Mouse (Mus musculus) kidney, postnatal 0 days (tissue): ENCODE measurements around the gene Hist1h4k. TPM values are rescaled to one million over a fixed set of nuclear protein-coding genes. Genes with fewer than 3 reads are reported as not detected.
A peak's percentile ranks its signal among the peaks of the same experiment; 100 is the strongest.
"Not testable (repeated sequence)": the region's sequence is repeated elsewhere in the genome, so short reads cannot be mapped to it uniquely, and the experiment has no call there.

Experiments used
- ATAC-seq: fragments of 200-750 bp; cut with Nextera tagmentation; replicated peaks from 2 replicates; pipeline ENCODE4 v1.8.0; 2017; ENCODE audit warnings: low read depth, moderate number of reproducible peaks, moderate TSS enrichment, moderate library complexity; ENCODE audit not compliant: low FRiP score
- DNase-seq: peaks from one replicate; pipeline ENCODE4 v3.0.0-alpha.2; 2016; ENCODE audit warnings: low spot score
- H3K27ac ChIP-seq: fragments of 300-500 bp; sonication (generic); 2 replicates; pipeline ENCODE4 v1.5.1; 2014; ENCODE audit warnings: mild to moderate bottlenecking
- H3K27me3 ChIP-seq: fragments of 300-500 bp; sonication (generic); 2 replicates; pipeline ENCODE4 v1.6.1; 2014; ENCODE audit warnings: low read length, mixed read lengths; ENCODE audit not compliant: insufficient read depth
- H3K36me3 ChIP-seq: fragments of 300-500 bp; sonication (generic); 2 replicates; pipeline ENCODE4 v1.6.1; 2014; ENCODE audit warnings: low read length, mixed read lengths; ENCODE audit not compliant: insufficient read depth
- H3K4me1 ChIP-seq: fragments of 300-500 bp; sonication (generic); replicated peaks from 2 replicates; pipeline ENCODE4 v1.6.1; 2014; ENCODE audit warnings: antibody characterized with exemption, low read length, mixed read lengths; ENCODE audit not compliant: insufficient read depth
- H3K4me2 ChIP-seq: fragments of 300-500 bp; sonication (generic); 2 replicates; pipeline ENCODE4 v1.6.1; 2014; ENCODE audit warnings: mild to moderate bottlenecking, low read length, moderate library complexity, mixed read lengths
- H3K4me3 ChIP-seq: fragments of 300-500 bp; sonication (generic); replicated peaks from 2 replicates; pipeline ENCODE4 v1.5.1; 2014; ENCODE audit warnings: low read depth, low read length
- H3K9ac ChIP-seq: fragments of 300-500 bp; sonication (generic); 2 replicates; pipeline ENCODE4 v1.6.1; 2014; ENCODE audit warnings: low read depth, low read length
- H3K9me3 ChIP-seq: fragments of 300-500 bp; sonication (generic); replicated peaks from 2 replicates; pipeline ENCODE4 v1.6.1; 2016; ENCODE audit warnings: low read length, inconsistent platforms, mixed read lengths
- CTCF ChIP-seq: IDR thresholded peaks from 2 replicates; pipeline ENCODE4 v1.5.1; 2016; ENCODE audit warnings: antibody characterized with exemption, low read depth, mild to moderate bottlenecking, moderate library complexity
- WGBS: fragments of 180-500 bp; shearing (Covaris S2); extraction: QIAGEN DNeasy Blood & Tissue Kit; methylation state at CpG from one replicate; pipeline ENCODE4 v1.1.7; 2014; 5-methylcytosine and 5-hydroxymethylcytosine counted together
- polyA plus RNA-seq: library from polyadenylated mRNA; unstranded; fragments of >200 nt; fragmentation: Nextera tagmentation; extraction: Ambion mirVana; gene quantifications from 2 replicates; pipeline ENCODE4 v1.2.1, GENCODE M21; 2015

Hist1h4k gene
- polyA plus RNA-seq, 1 experiment from 2014 or later: 2.0 TPM

DNA sequence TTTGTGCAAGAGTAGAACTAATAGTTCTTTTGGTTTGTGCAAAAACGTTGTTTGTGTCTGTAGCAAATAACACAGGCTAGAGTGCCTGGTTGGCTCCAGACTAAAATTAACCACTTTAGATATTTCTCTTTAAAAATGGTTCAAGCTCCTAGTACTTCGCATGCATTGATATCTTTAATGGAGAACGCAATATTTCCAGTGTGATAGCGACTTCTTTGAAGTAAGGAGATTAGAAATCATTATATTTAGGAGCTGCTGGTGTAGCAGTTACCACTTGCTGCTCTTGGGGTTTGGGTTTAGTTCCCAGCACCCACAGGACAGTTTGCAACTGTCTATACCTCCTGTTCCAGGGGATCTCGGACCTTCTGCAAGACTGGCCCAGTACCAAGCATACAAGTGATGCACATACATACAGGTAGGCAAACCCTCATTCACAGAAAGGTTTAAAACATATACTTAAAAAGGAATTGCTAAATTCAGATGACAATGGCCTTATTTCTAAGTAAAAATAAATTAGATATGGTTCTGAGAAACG lies 30.8 kb upstream of the Hist1h4k start:
- H3K27me3 ChIP-seq: no peaks in the 10 kb centered on the region
- H3K9me3 ChIP-seq: no peaks in the 10 kb centered on the region
- H3K27ac ChIP-seq: peak overlapping the region; percentile 88
- no peaks in the 10 kb centered on the region for H3K4me1 ChIP-seq
- no peak for TF ChIP-seq CTCF
- H3K36me3 ChIP-seq: no peaks in the 10 kb centered on the region
- peak overlapping the region; percentile 82 for H3K4me2 ChIP-seq
- DNase-seq: peak; percentile 11
- peak overlapping the region; percentile 48; the same call in 1 of the 2 replicates for H3K4me3 ChIP-seq
- no peak for ATAC-seq
- no peak overlapping the region for H3K9ac ChIP-seq
- 40% methylated on average over 6 of the region's 6 CpGs for WGBS

DNA sequence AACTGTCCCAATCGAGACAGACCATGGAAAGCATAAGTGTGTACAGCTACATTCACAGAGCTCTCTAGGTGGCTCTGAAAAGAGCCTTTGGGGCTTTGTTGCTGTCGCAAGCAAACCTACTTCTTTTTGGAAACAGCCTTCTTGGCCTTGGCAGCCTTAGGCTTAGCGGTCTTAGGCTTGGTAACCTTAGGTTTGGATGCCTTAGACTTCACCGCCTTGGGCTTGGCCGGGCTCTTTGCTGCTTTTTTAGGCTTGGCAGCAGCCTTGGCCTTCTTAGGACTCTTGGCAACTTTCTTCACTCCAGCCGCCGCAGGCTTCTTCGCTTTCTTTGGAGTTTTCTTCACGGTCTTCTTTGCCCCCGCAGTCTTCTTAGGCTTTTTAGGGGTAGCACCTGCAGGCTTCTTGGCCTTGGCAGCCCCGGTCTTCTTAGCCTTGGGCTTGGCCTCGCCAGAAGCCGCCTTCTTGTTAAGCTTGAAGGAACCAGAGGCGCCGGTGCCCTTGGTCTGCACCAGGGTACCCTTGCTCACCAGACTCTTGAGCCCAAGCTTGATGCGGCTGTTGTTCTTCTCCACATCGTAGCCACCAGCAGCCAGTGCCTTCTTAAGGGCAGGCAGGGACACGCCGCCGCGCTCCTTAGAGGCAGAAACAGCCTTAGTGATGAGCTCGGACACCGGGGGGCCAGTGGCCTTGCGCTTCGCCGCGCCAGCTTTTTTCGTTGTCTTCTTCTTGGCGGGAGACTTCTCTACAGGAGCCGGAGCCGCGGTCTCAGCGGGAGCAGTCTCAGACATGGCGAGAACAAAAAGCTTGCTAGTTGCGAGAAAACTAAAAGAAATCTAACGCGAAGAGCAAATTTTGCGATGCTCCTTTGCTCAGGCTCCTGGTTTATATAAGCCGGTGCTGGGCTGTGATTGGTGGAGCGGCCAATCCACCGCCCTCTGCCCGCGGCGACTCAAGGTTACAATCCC lies 29.7 kb upstream of the Hist1h4k start, which contains the start of gene Hist1h1b:
Gene Hist1h1b, minus strand, starts transcription at position 859 of the 965 bp plus-strand sequence.
- Histone ChIP-seq H3K9ac (peak within 1 kb of the TSS; percentile 75), H3K4me2 (peak within 1 kb of the TSS; percentile 82), H3K27ac (peak within 1 kb of the TSS; percentile 88), H3K27me3 (no peaks in the 10 kb centered on the region), H3K4me1 (no peaks in the 10 kb centered on the region), H3K9me3 (no peaks in the 10 kb centered on the region), H3K36me3 (no peaks in the 10 kb centered on the region), H3K4me3 (peak within 1 kb of the TSS; percentile 48)
- TF ChIP-seq CTCF: no peak
- DNase-seq (peak; percentile 87), ATAC-seq (peak; percentile 18)
- under 1% methylated on average over 44 of the region's 44 CpGs for WGBS

- peak; percentile 90 for ATAC-seq
- Histone ChIP-seq H3K4me3 (peak overlapping the region; percentile 48), H3K4me2 (peak overlapping the region; percentile 82), H3K36me3 (no peaks in the 10 kb centered on the region), H3K9me3 (no peaks in the 10 kb centered on the region), H3K4me1 (no peaks in the 10 kb centered on the region), H3K27me3 (no peaks in the 10 kb centered on the region), H3K27ac (peak overlapping the region; percentile 88), H3K9ac (peak overlapping the region; percentile 75)
- 3% methylated on average over 33 of the region's 33 CpGs for WGBS
- TF ChIP-seq CTCF: no peak
- DNase-seq: peak; percentile 97
These were observed 28.8 kb upstream of the Hist1h4k start for GRCm38 (mm10) chr13:21778814-21779766.

DNA sequence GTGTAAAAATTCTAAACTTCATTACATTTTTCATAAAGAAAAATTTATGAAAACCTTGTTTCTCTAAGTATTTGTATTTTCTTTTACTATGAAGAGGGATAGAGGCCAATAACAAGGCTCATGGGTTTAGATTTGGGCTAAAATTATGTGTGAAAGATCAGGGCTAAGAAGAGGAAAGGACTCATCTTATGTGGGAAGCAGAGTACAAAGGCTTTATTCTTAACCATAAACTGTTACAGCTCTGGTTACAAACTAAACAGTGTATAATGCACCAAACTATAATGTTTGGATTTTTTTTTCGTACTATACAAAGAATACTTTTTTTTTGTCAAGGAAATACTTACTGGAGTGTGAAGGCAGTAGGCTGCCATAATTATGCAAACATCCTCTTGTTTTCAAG lies 5.4 kb upstream of the Hist1h4k start:
- Histone ChIP-seq H3K4me1 (no peaks in the 10 kb centered on the region), H3K27me3 (no peaks in the 10 kb centered on the region), H3K4me3 (no peak overlapping the region), H3K9ac (no peak overlapping the region), H3K9me3 (no peaks in the 10 kb centered on the region), H3K27ac (no peak overlapping the region), H3K4me2 (0 out of 2 replicates have a peak overlapping the region, but pooled peaks have one; percentile 7), H3K36me3 (no peaks in the 10 kb centered on the region)
- WGBS: 34% methylated on average over 1 of the region's 1 CpGs
- no peak for DNase-seq
- no peak for TF ChIP-seq CTCF
- no peak for ATAC-seq

- H3K4me3 ChIP-seq: peak overlapping the region; percentile 44
- not testable (repeated sequence) for H3K9me3 ChIP-seq, H3K36me3 ChIP-seq, H3K4me1 ChIP-seq, H3K27me3 ChIP-seq
- ATAC-seq: 0 out of 2 replicates have a peak, but pooled peaks have one; percentile 0
- peak; percentile 63 for DNase-seq
- peak overlapping the region; percentile 40; the same call in 1 of the 2 replicates for H3K9ac ChIP-seq
- H3K4me2 ChIP-seq: peak overlapping the region; percentile 65
- under 1% methylated on average over 22 of the region's 26 CpGs for WGBS
- H3K27ac ChIP-seq: peak overlapping the region; percentile 92
These were observed 4.1 kb upstream of the Hist1h4k start for GRCm38 (mm10) chr13:21754294-21755001.
